Mouse (Mus musculus) forebrain, embryonic 14.5 days (tissue): ENCODE data around the gene Pdia2. TPM values are rescaled to one million over a fixed set of nuclear protein-coding genes. Genes with fewer than 3 reads are reported as not detected.
"Not testable (repeated sequence)": the region's sequence is repeated elsewhere in the genome, so short reads cannot be mapped to it uniquely, and the experiment has no call there.

ENCODE experiments used
- ATAC-seq: fragments of 200-750 bp; cut with Nextera tagmentation; 2 replicates; pipeline ENCODE4 v1.8.0; 2017; ENCODE audit warnings: mild to moderate bottlenecking, moderate library complexity
- DNase-seq: peaks from one replicate; pipeline ENCODE4 v3.0.0-alpha.2; 2015; ENCODE audit warnings: low spot score
- H3K27ac ChIP-seq: fragments of 300-500 bp; sonication (generic); 2 replicates; pipeline ENCODE4 v1.5.1; 2014; ENCODE audit warnings: low read depth, mild to moderate bottlenecking, control low read depth, low read length, moderate library complexity
- H3K27me3 ChIP-seq: fragments of 300-500 bp; sonication (generic); replicated peaks from 2 replicates; pipeline ENCODE4 v1.6.1; 2014; ENCODE audit warnings: low read length, control low read depth, mixed read lengths; ENCODE audit not compliant: control insufficient read depth, insufficient read depth
- H3K36me3 ChIP-seq: fragments of 300-500 bp; sonication (generic); 2 replicates; pipeline ENCODE4 v1.6.1; 2014; ENCODE audit warnings: low read length, control low read depth; ENCODE audit not compliant: control insufficient read depth, insufficient read depth
- H3K4me1 ChIP-seq: fragments of 300-500 bp; sonication (generic); 2 replicates; pipeline ENCODE4 v1.6.1; 2014; ENCODE audit warnings: antibody characterized with exemption, low read length, control low read depth; ENCODE audit not compliant: control insufficient read depth, insufficient read depth
- H3K4me2 ChIP-seq: fragments of 300-500 bp; sonication (generic); 2 replicates; pipeline ENCODE4 v1.6.1; 2014; ENCODE audit warnings: mild to moderate bottlenecking, control low read depth, low read length
- H3K4me3 ChIP-seq: fragments of 300-500 bp; sonication (generic); 2 replicates; pipeline ENCODE4 v1.5.1; 2014; ENCODE audit warnings: low read depth, low read length, control low read depth
- H3K9ac ChIP-seq: fragments of 300-500 bp; sonication (generic); 2 replicates; pipeline ENCODE4 v1.6.1; 2014; ENCODE audit warnings: mild to moderate bottlenecking, low read length, control low read depth, moderate library complexity
- H3K9me3 ChIP-seq: fragments of 300-500 bp; sonication (generic); replicated peaks from 2 replicates; pipeline ENCODE4 v1.6.1; 2016; ENCODE audit warnings: low read length, control low read depth, mixed read lengths; ENCODE audit not compliant: control insufficient read depth
- WGBS: fragments of 180-500 bp; shearing (Covaris S2); extraction: QIAGEN DNeasy Blood & Tissue Kit; methylation state at CpG from one replicate; pipeline ENCODE4 v1.1.7; 2014; 5-methylcytosine and 5-hydroxymethylcytosine counted together
- polyA plus RNA-seq: library from polyadenylated mRNA; unstranded; fragments of >200 nt; fragmentation: Nextera tagmentation; extraction: Ambion mirVana; gene quantifications from 2 replicates; pipeline ENCODE4 v1.2.1, GENCODE M21; 2014

Gene Pdia2
- polyA plus RNA-seq, 1 experiment from 2014 or later, result not detected

- no peak overlapping the region for H3K4me2 ChIP-seq
- H3K4me1 ChIP-seq, result peaks cover 6% of the 10 kb centered on the region; the same call in 1 of the 2 replicates
- H3K4me3 ChIP-seq, result no peak overlapping the region
- no peak overlapping the region for H3K9ac ChIP-seq
- DNase-seq (no peak), ATAC-seq (no peak)
- no peak overlapping the region for H3K27ac ChIP-seq
- H3K27me3 ChIP-seq, result peaks cover 37% of the 10 kb centered on the region
- WGBS, result 61% methylated on average over 1 of the region's 1 CpGs
- no peaks in the 10 kb centered on the region for H3K9me3 ChIP-seq
- H3K36me3 ChIP-seq, result no peaks in the 10 kb centered on the region
These were observed 7.5 kb upstream of the Pdia2 start for GRCm38 (mm10) chr17:26206392-26206791.

- DNase-seq (no peak), ATAC-seq (no peak)
- 28% methylated on average over 11 of the region's 11 CpGs for WGBS
- Histone ChIP-seq H3K27me3 (peaks cover 48% of the 10 kb centered on the region), H3K9ac (no peak overlapping the region), H3K4me1 (peaks cover 6% of the 10 kb centered on the region; the same call in 1 of the 2 replicates), H3K36me3 (no peaks in the 10 kb centered on the region), H3K27ac (no peak overlapping the region), H3K4me3 (no peak overlapping the region), H3K4me2 (no peak overlapping the region), H3K9me3 (no peaks in the 10 kb centered on the region)
These were observed 5.9 kb upstream of the Pdia2 start for GRCm38 (mm10) chr17:26204766-26205165.

- ATAC-seq (no peak), DNase-seq (peak; percentile 33)
- WGBS, result 2% methylated on average over 30 of the region's 30 CpGs
- H3K9ac ChIP-seq, result peak overlapping the region; percentile 29; the same call in 1 of the 2 replicates
- H3K27ac ChIP-seq, result no peak overlapping the region
- peak overlapping the region; percentile 78 for H3K4me2 ChIP-seq
- H3K27me3 ChIP-seq, result peaks cover 49% of the 10 kb centered on the region
- peaks cover 6% of the 10 kb centered on the region; the same call in 1 of the 2 replicates for H3K4me1 ChIP-seq
- no peaks in the 10 kb centered on the region for H3K36me3 ChIP-seq
- no peaks in the 10 kb centered on the region for H3K9me3 ChIP-seq
- H3K4me3 ChIP-seq, result peak overlapping the region; percentile 36
These were observed 4.5 kb upstream of the Pdia2 start for GRCm38 (mm10) chr17:26203321-26203811.

- Histone ChIP-seq H3K36me3 (peaks cover 4% of the 10 kb centered on the region; the same call in 1 of the 2 replicates), H3K27me3 (peaks cover 49% of the 10 kb centered on the region), H3K4me2 (peak within 1 kb of the TSS; percentile 95), H3K9me3 (no peaks in the 10 kb centered on the region), H3K27ac (no peak within 1 kb of the TSS), H3K9ac (peak within 1 kb of the TSS; percentile 29; the same call in 1 of the 2 replicates), H3K4me1 (peaks cover 6% of the 10 kb centered on the region; the same call in 1 of the 2 replicates), H3K4me3 (peak within 1 kb of the TSS; percentile 36)
- ATAC-seq, result no peak
- no peak for DNase-seq
- 3% methylated on average over 22 of the region's 22 CpGs for WGBS
These were observed 3.9 kb upstream of the Pdia2 start, which contains the start of gene Rgs11 for GRCm38 (mm10) chr17:26202737-26203136. TSS of gene Rgs11 (plus strand) at chr17:26202951.

GRCm38 (mm10) chr17:26201998-26202397 is 3.1 kb upstream of the Pdia2 start:
- H3K4me1 ChIP-seq, result peaks cover 6% of the 10 kb centered on the region; the same call in 1 of the 2 replicates
- no peak for DNase-seq
- H3K36me3 ChIP-seq, result peaks cover 10% of the 10 kb centered on the region
- H3K27me3 ChIP-seq, result peaks cover 49% of the 10 kb centered on the region
- H3K9me3 ChIP-seq, result no peaks in the 10 kb centered on the region
- ATAC-seq, result no peak
- no peak overlapping the region for H3K27ac ChIP-seq
- H3K9ac ChIP-seq, result no peak overlapping the region
- H3K4me2 ChIP-seq, result peak overlapping the region; percentile 95; the same call in 1 of the 2 replicates
- H3K4me3 ChIP-seq, result no peak overlapping the region

GRCm38 (mm10) chr17:26200831-26201705 is 2.2 kb upstream of the Pdia2 start:
- H3K9ac ChIP-seq, result peak overlapping the region; percentile 69
- peak; percentile 66 for ATAC-seq
- H3K27me3 ChIP-seq, result peaks cover 49% of the 10 kb centered on the region
- H3K36me3 ChIP-seq, result peaks cover 18% of the 10 kb centered on the region
- peak overlapping the region; percentile 95 for H3K4me2 ChIP-seq
- DNase-seq, result peak; percentile 51
- no peak overlapping the region for H3K27ac ChIP-seq
- H3K4me1 ChIP-seq, result peaks cover 6% of the 10 kb centered on the region; the same call in 1 of the 2 replicates
- WGBS, result under 1% methylated on average over 86 of the region's 92 CpGs
- H3K4me3 ChIP-seq, result peak overlapping the region; percentile 46
- no peaks in the 10 kb centered on the region for H3K9me3 ChIP-seq

- H3K27ac ChIP-seq, result no peak overlapping the region
- no peaks in the 10 kb centered on the region for H3K4me1 ChIP-seq
- H3K9me3 ChIP-seq, result no peaks in the 10 kb centered on the region
- 97% methylated on average over 15 of the region's 15 CpGs for WGBS
- H3K4me2 ChIP-seq, result no peak overlapping the region
- DNase-seq, result no peak
- no peak for ATAC-seq
- no peak overlapping the region for H3K4me3 ChIP-seq
- no peaks in the 10 kb centered on the region for H3K27me3 ChIP-seq
- H3K36me3 ChIP-seq, result peaks cover 97% of the 10 kb centered on the region
- no peak overlapping the region for H3K9ac ChIP-seq
These were observed 6.3 kb downstream of the Pdia2 start for GRCm38 (mm10) chr17:26192481-26193190.

GRCm38 (mm10) chr17:26191486-26191885 is 7.4 kb downstream of the Pdia2 start:
- H3K27ac ChIP-seq, result not testable (repeated sequence)

More at GRCm38 (mm10) chr17:26191486-26191885, 7.4 kb downstream of the Pdia2 start:
- 90% methylated on average over 7 of the region's 7 CpGs for WGBS
- not testable (repeated sequence) for H3K9ac ChIP-seq, ATAC-seq, H3K4me1 ChIP-seq, H3K4me2 ChIP-seq, H3K9me3 ChIP-seq, H3K27me3 ChIP-seq, DNase-seq, H3K4me3 ChIP-seq
- peaks cover 97% of the 10 kb centered on the region for H3K36me3 ChIP-seq
